Mouse (Mus musculus) hindbrain, embryonic 11.5 days (tissue): ENCODE measurements around the gene Ranbp17. TPM values are rescaled to one million over a fixed set of nuclear protein-coding genes. Genes with fewer than 3 reads are reported as not detected.

ENCODE experiments used
- ATAC-seq: fragments of 200-750 bp; cut with Nextera tagmentation; 2 replicates; pipeline ENCODE4 v1.8.0; 2017; ENCODE audit warnings: mild to moderate bottlenecking, moderate TSS enrichment, moderate library complexity; ENCODE audit not compliant: low FRiP score
- DNase-seq: peaks from one replicate; pipeline ENCODE4 v3.0.0-alpha.2; 2015; ENCODE audit warnings: low spot score
- H3K27ac ChIP-seq: fragments of 300-500 bp; sonication (generic); 2 replicates; pipeline ENCODE4 v1.5.1; 2014; ENCODE audit warnings: mild to moderate bottlenecking, low read depth, low read length
- H3K27me3 ChIP-seq: fragments of 300-500 bp; sonication (generic); 2 replicates; pipeline ENCODE4 v1.6.1; 2014; ENCODE audit warnings: mild to moderate bottlenecking, low read length, moderate library complexity, mixed read lengths; ENCODE audit not compliant: control insufficient read depth, insufficient read depth
- H3K36me3 ChIP-seq: fragments of 300-500 bp; sonication (generic); 2 replicates; pipeline ENCODE4 v1.6.1; 2014; ENCODE audit warnings: mild to moderate bottlenecking, low read length, moderate library complexity, mixed read lengths; ENCODE audit not compliant: control insufficient read depth, insufficient read depth
- H3K4me1 ChIP-seq: fragments of 300-500 bp; sonication (generic); replicated peaks from 2 replicates; pipeline ENCODE4 v1.6.1; 2014; ENCODE audit warnings: low read length, mixed read lengths; ENCODE audit not compliant: control insufficient read depth, insufficient read depth
- H3K4me2 ChIP-seq: fragments of 300-500 bp; sonication (generic); replicated peaks from 2 replicates; pipeline ENCODE4 v1.6.1; 2014; ENCODE audit warnings: mild to moderate bottlenecking, low read depth, low read length
- H3K4me3 ChIP-seq: fragments of 300-500 bp; sonication (generic); 2 replicates; pipeline ENCODE4 v1.5.1; 2014; ENCODE audit warnings: low read depth, low read length
- H3K9ac ChIP-seq: fragments of 300-500 bp; sonication (generic); 2 replicates; pipeline ENCODE4 v1.6.1; 2014; ENCODE audit warnings: low read depth, low read length
- H3K9me3 ChIP-seq: fragments of 300-500 bp; sonication (generic); 2 replicates; pipeline ENCODE4 v1.6.1; 2016; ENCODE audit warnings: low read length; ENCODE audit not compliant: control insufficient read depth
- WGBS: fragments of 180-500 bp; shearing (Covaris S2); extraction: QIAGEN DNeasy Blood & Tissue Kit; methylation state at CpG from one replicate; pipeline ENCODE4 v1.1.7; 2014; 5-methylcytosine and 5-hydroxymethylcytosine counted together
- polyA plus RNA-seq: library from polyadenylated mRNA; unstranded; fragments of >200 nt; fragmentation: Nextera tagmentation; extraction: Ambion mirVana; gene quantifications from 2 replicates; pipeline ENCODE4 v1.2.1, GENCODE M21; 2014

Gene Ranbp17
- polyA plus RNA-seq, 1 experiment from 2014 or later: 14.8 TPM

DNA sequence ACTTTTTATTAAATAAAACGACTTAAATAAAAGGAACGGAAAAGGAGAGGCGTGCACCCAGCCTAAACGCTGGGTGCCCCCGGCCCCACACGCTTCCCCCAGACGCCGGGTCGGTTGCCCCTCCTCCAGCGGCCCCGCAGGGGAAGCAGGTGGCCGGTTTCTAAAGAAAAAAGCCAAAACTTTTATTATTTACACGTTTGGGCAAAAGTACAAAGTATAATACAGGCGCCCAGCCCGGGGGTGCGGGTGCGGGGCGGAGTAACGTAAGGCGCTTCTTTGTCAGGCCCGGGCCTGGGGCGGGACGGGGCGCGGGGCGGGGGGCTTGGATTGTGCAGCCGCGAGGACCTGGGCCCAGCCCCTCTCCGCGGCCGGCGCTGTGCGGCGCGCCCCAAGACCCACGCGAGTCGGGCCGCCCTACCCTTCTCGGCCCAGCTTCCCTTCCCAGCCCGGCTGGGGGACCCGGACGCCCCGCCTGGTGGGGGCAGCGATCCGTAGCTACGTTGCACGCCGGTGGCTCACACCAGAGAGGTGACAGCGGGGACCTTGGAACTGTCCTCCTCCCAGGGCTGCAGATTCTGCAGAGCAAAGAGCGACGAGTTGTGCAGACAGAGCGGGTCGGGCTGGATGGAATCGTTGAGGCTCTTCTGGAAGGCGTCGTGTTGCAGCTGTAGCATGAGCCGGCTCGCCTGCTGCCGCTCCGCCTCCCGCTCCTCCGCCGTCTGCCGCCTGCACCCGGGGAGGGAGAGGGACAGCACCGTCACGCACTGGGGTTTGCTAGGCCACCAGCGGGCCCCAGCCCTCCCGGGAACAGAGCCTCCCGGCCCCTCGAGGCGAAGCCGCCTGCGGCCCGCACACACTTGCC, 312.6 kb downstream of the Ranbp17 start:
- H3K27me3 ChIP-seq: peaks cover 91% of the 10 kb centered on the region
- H3K9me3 ChIP-seq: no peaks in the 10 kb centered on the region
- H3K4me1 ChIP-seq: peaks cover 23% of the 10 kb centered on the region
- H3K4me2 ChIP-seq: peak overlapping the region; percentile 40
- WGBS: under 1% methylated on average over 66 of the region's 76 CpGs
- H3K4me3 ChIP-seq: peak overlapping the region; percentile 38
- no peaks in the 10 kb centered on the region for H3K36me3 ChIP-seq
- ATAC-seq (peak; percentile 46), DNase-seq (peak; percentile 76)
- H3K9ac ChIP-seq: peak overlapping the region; percentile 16
- peak overlapping the region; percentile 61 for H3K27ac ChIP-seq

GRCm38 (mm10) chr11:33199906-33200763, 313.4 kb downstream of the Ranbp17 start:
- Histone ChIP-seq H3K4me1 (peaks cover 23% of the 10 kb centered on the region), H3K27ac (peak overlapping the region; percentile 56), H3K9me3 (no peaks in the 10 kb centered on the region), H3K4me2 (peak overlapping the region; percentile 40), H3K9ac (peak overlapping the region; percentile 16; the same call in 1 of the 2 replicates), H3K36me3 (no peaks in the 10 kb centered on the region), H3K4me3 (peak overlapping the region; percentile 38), H3K27me3 (peaks cover 91% of the 10 kb centered on the region)
- peak; percentile 74 for DNase-seq
- no peak for ATAC-seq
- under 1% methylated on average over 45 of the region's 45 CpGs for WGBS

DNA sequence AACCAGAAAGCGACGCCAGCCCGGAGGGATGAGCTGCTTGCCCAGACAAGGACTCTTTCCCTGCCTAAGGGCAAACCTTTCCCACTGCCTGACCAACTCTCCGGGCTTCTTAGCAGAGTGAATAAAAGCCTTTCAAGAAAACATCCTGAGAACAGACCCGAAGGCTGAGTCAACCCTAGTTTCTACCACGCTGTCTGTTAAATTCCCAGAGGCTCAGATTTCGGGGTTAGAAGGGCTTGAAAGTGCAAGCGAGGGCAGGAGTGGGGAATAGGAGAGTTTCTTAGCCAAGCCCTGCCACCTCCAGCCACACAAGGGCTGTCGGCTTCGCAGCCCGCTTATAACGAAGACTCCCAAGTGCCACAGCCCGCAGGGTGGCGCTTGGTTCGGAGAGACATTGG, 314.4 kb downstream of the Ranbp17 start:
- ATAC-seq (no peak), DNase-seq (no peak)
- Histone ChIP-seq H3K9ac (peak overlapping the region; percentile 40; the same call in 1 of the 2 replicates), H3K4me3 (peak overlapping the region; percentile 38), H3K36me3 (no peaks in the 10 kb centered on the region), H3K4me2 (no peak overlapping the region; the same call in 1 of the 2 replicates), H3K27ac (no peak overlapping the region), H3K9me3 (no peaks in the 10 kb centered on the region), H3K27me3 (peaks cover 93% of the 10 kb centered on the region), H3K4me1 (peaks cover 23% of the 10 kb centered on the region)
- whole genome bisulfite sequencing: 2% methylated on average over 15 of the region's 15 CpGs

- no peak overlapping the region for H3K9ac ChIP-seq
- no peak overlapping the region for H3K27ac ChIP-seq
- peaks cover 94% of the 10 kb centered on the region for H3K27me3 ChIP-seq
- H3K4me3 ChIP-seq: peak overlapping the region; percentile 6; the same call in 1 of the 2 replicates
- DNase-seq (peak; percentile 62), ATAC-seq (no peak)
- H3K36me3 ChIP-seq: no peaks in the 10 kb centered on the region
- no peak overlapping the region; the same call in none of the 2 replicates for H3K4me2 ChIP-seq
- H3K9me3 ChIP-seq: no peaks in the 10 kb centered on the region
- H3K4me1 ChIP-seq: peaks cover 20% of the 10 kb centered on the region
- WGBS: 19% methylated on average over 22 of the region's 22 CpGs
These were observed 315.0 kb downstream of the Ranbp17 start for GRCm38 (mm10) chr11:33198351-33199116.

DNA sequence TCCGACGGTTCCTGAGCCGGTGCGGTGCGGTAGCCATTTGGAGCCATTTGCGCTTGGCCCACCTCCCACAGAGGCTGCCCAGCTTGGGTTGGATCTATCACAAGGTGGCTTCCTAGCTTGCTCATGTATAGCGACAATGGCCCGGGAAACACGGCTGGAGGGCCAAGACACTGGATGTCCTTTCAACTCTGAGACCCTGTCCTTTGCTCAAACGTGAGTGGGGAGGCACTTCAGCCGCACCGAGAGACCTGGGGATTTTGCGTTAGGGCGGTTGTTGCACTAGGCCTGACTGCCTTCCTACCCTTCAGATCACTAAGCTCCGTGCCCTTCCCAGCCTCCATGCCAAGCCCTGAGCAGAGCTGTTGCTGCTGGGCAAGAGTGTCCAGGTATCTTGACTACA, 315.9 kb downstream of the Ranbp17 start:
- Histone ChIP-seq H3K9me3 (no peaks in the 10 kb centered on the region), H3K27ac (no peak overlapping the region), H3K4me1 (peaks cover 16% of the 10 kb centered on the region), H3K27me3 (peaks cover 94% of the 10 kb centered on the region), H3K4me3 (no peak overlapping the region), H3K4me2 (no peak overlapping the region), H3K36me3 (no peaks in the 10 kb centered on the region), H3K9ac (no peak overlapping the region)
- no peak for DNase-seq
- WGBS: 19% methylated on average over 15 of the region's 15 CpGs
- no peak for ATAC-seq

DNA sequence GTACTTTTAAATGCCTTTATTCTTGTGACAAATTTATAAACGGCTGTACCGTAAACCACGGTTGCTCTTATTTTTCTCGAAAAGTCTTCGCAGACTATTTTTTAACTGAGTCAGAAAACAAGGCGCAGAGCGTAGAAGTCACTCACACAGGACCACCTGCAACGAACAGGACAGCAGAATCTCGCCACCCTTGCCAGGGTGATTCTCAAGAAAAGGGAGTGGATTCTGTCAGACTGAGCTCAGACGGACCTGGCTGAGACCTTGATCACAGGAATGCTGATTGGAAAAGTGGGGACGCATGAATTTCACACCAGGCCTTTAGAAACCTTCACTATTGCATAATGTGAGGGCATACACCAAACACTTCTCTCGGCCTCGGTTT, 316.4 kb downstream of the Ranbp17 start:
- WGBS: 22% methylated on average over 13 of the region's 13 CpGs
- Histone ChIP-seq H3K4me1 (peaks cover 16% of the 10 kb centered on the region), H3K4me2 (no peak overlapping the region)

DNA sequence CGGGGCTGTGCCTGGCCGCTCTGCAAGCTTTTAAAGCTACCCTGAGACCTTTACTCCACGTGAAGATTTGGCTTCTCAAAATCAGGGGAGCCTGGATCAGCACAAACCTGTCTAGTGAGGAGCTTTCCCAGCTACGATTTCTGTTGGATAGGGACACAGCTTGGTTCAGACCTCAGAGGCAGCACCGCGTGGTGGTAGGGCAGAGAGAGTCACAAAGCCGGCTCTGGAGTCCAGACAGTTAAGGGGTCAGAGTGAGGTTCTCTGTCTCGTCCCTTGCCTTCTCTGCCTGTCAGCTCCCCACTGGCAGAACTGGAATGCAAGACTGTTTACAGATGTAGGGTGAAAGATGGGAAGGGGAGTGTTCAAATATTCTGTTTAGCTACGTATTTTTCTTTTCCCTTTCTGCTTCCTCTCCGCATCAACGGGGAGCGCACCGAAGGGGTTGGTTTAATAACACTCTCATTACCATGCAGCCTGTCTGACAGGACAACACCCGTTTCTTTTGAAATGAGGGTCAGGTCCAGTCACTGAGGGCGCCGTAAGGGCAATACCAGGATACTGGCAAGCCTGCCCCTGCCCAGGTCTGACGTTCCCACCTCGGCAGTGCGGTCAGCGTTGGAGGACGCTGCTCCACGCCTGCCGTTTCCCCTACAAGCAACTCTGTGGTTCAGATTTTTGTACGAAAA, 317.0 kb downstream of the Ranbp17 start:
- H3K9ac ChIP-seq: no peak overlapping the region
- H3K4me1 ChIP-seq: peaks cover 16% of the 10 kb centered on the region
- WGBS: 6% methylated on average over 24 of the region's 24 CpGs
- no peak overlapping the region for H3K4me2 ChIP-seq
- no peaks in the 10 kb centered on the region for H3K9me3 ChIP-seq
- no peaks in the 10 kb centered on the region for H3K36me3 ChIP-seq
- peaks cover 86% of the 10 kb centered on the region for H3K27me3 ChIP-seq
- H3K27ac ChIP-seq: no peak overlapping the region; the same call in 1 of the 2 replicates
- ATAC-seq (no peak), DNase-seq (peak; percentile 68)
- H3K4me3 ChIP-seq: no peak overlapping the region

More for the DNA sequence above, 316.4 kb downstream of the Ranbp17 start:
- DNase-seq (no peak), ATAC-seq (no peak)
- H3K9me3 ChIP-seq: no peaks in the 10 kb centered on the region
- no peak overlapping the region for H3K4me3 ChIP-seq
- no peak overlapping the region for H3K9ac ChIP-seq
- H3K27ac ChIP-seq: no peak overlapping the region
- H3K27me3 ChIP-seq: peaks cover 88% of the 10 kb centered on the region
- no peaks in the 10 kb centered on the region for H3K36me3 ChIP-seq
